Mouse (Mus musculus) lung, adult 18-20 months (tissue): ENCODE results near the gene Gm49403.
"Not testable (repeated sequence)": the region's sequence is repeated elsewhere in the genome, so short reads cannot be mapped to it uniquely, and the experiment has no call there.

Source experiments
- DNase-seq, 2 experiments: peaks; one replicate each; pipeline ENCODE4 v3.0.0; 2022; ENCODE audit warnings: mixed read lengths in 2 of 2

Gm49403 gene

GRCm38 (mm10) chr19:8872266-8872840 lies 11.4 kb upstream of the Gm49403 start:
- no peak for DNase-seq

GRCm38 (mm10) chr19:8875031-8875430 lies 8.7 kb upstream of the Gm49403 start:
- no peak for DNase-seq

GRCm38 (mm10) chr19:8880311-8881033 lies 3.3 kb upstream of the Gm49403 start, which contains the start of gene Uqcc3:
Uqcc3 (minus strand) TSS chr19:8880923.
- DNase-seq: peak; percentile 93

GRCm38 (mm10) chr19:8881034-8881392 lies 2.7 kb upstream of the Gm49403 start:
- DNase-seq: no peak

- no peak for DNase-seq
Measured at GRCm38 (mm10) chr19:8886916-8887584, 3.3 kb downstream of the Gm49403 start.

GRCm38 (mm10) chr19:8887585-8888463 lies 4.1 kb downstream of the Gm49403 start:
- no peak for DNase-seq

- DNase-seq: peak; percentile 95 to 96
Measured at GRCm38 (mm10) chr19:8888511-8889385, 5.0 kb downstream of the Gm49403 start, which contains the start of the genes 1810009A15Rik and Gm49416. 1810009A15Rik (plus strand) TSS chr19:8888853. Gm49416 (plus strand) TSS chr19:8888926.

GRCm38 (mm10) chr19:8892829-8893766 lies 9.4 kb downstream of the Gm49403 start, which contains the start of gene Ints5:
Ints5 (plus strand) TSS chr19:8893005.
- peak; percentile 86 for DNase-seq

- DNase-seq: no peak
Measured at GRCm38 (mm10) chr19:8895397-8895960, 11.7 kb downstream of the Gm49403 start.

GRCm38 (mm10) chr19:8896231-8896630 lies 12.5 kb downstream of the Gm49403 start:
- DNase-seq: not testable (repeated sequence)

- DNase-seq: peak; percentile 26 to 39
Measured at GRCm38 (mm10) chr19:8897211-8897864, 13.6 kb downstream of the Gm49403 start.

GRCm38 (mm10) chr19:8897865-8898495 lies 14.2 kb downstream of the Gm49403 start, which contains the start of gene Ganab:
Ganab (plus strand) TSS chr19:8898071.
- peak; percentile 97 to 98 for DNase-seq

- no peak for DNase-seq
Measured at GRCm38 (mm10) chr19:8898576-8898975, 14.8 kb downstream of the Gm49403 start.

GRCm38 (mm10) chr19:8899079-8899478 lies 15.3 kb downstream of the Gm49403 start:
- no peak for DNase-seq

- no peak for DNase-seq
Measured at GRCm38 (mm10) chr19:8903412-8903811, 19.7 kb downstream of the Gm49403 start.

- DNase-seq: no peak
Measured at GRCm38 (mm10) chr19:8908531-8908930, 24.8 kb downstream of the Gm49403 start.

- DNase-seq: no peak
Measured at GRCm38 (mm10) chr19:8911810-8912209, 28.1 kb downstream of the Gm49403 start.

- no peak for DNase-seq
Measured at GRCm38 (mm10) chr19:8914212-8914611, 30.5 kb downstream of the Gm49403 start.

- DNase-seq: no peak
Measured at GRCm38 (mm10) chr19:8919000-8919399, 35.3 kb downstream of the Gm49403 start.
